ENCODE assay signal across 8 mouse cellular contexts in the genomic region with DNA sequence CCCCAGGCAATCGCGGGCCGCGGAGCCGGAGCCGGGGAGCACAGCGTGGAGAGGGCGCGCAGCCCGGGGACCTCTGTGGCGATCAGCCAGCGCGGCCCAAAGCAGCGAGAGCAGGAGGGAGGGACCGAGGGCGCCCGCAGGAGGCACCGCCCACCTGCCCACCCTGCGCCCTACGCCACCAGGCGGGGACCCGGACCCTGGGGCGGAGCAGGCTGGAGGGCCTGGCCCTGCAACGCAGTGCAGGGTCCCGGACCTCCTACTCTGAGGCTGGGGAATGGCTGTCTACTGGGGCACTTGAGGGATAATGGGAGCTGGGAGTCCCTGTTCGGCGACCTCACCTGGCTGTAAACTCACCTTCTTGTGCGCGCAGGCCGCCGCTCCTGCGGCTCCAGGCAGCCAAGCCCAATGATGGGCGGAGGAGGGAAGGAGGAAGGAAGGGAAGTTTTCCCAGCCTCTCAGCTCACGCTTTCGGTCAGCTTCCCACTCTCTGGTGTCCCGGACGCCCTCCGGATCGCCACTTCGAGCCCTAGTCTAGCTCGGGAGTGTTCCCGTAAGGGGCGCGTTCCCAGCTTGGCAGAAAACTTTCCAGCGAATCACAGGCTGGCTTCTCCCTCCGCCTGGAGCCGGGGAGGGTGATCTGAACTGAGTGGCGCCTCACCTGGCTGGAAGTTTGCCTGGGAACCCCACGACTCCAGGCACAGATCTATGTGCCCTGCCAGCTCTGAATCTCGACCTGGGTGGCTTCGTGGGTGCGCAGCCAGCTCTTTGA. TPM values are rescaled to one million over a fixed set of nuclear protein-coding genes. Genes with fewer than 3 reads are reported as not detected.
DNase-seq lines count a peak whose midpoint lies in the region; ATAC-seq lines count a peak whose summit lies in the region.

A gene (minus strand): TSS at position 174 of the 769 bp plus-strand sequence.

- no peaks in the 10 kb centered on the region for H3K36me3 ChIP-seq in forebrain, embryonic 16.5 days (ENCODE audit: control insufficient read depth, insufficient read depth)
- no peaks in the 10 kb centered on the region for H3K36me3 ChIP-seq in hindbrain, embryonic 13.5 days
- H3K36me3 ChIP-seq in limb, embryonic 15.5 days = no peaks in the 10 kb centered on the region
- H3K36me3 ChIP-seq in midbrain, embryonic 14.5 days (ENCODE audit: control insufficient read depth, insufficient read depth, low read length) = no peaks in the 10 kb centered on the region

- WGBS in forebrain, embryonic 16.5 days = under 1% methylated on average over 52 of the region's 52 CpGs
- under 1% methylated on average over 52 of the region's 52 CpGs for WGBS in hindbrain, embryonic 13.5 days
- WGBS in limb, embryonic 15.5 days = under 1% methylated on average over 51 of the region's 52 CpGs
- under 1% methylated on average over 52 of the region's 52 CpGs for WGBS in midbrain, embryonic 14.5 days

- ATAC-seq in forebrain, embryonic 16.5 days = peak; percentile 75
- ATAC-seq in hindbrain, embryonic 13.5 days (ENCODE audit: low FRiP score) = peak; percentile 65; the same call in 1 of the 2 replicates
- peak; percentile 75 for ATAC-seq in limb, embryonic 15.5 days (ENCODE audit: insufficient number of reproducible peaks, low FRiP score, low TSS enrichment, low read depth)
- peak; percentile 59 for ATAC-seq in midbrain, embryonic 14.5 days (ENCODE audit: low FRiP score, low TSS enrichment)

- peak within 1 kb of the TSS; percentile 57 for H3K9ac ChIP-seq in forebrain, embryonic 16.5 days (replicated peaks; ENCODE audit: low read depth, low read length)
- peak within 1 kb of the TSS; percentile 75 for H3K9ac ChIP-seq in hindbrain, embryonic 13.5 days
- H3K9ac ChIP-seq in limb, embryonic 15.5 days = peak within 1 kb of the TSS; percentile 61
- peak within 1 kb of the TSS; percentile 57 for H3K9ac ChIP-seq in midbrain, embryonic 14.5 days (replicated peaks; ENCODE audit: low read length)

- peak; percentile 50 for DNase-seq in WW6 (ENCODE audit: low read depth, low spot score)
- peak; percentile 64 for DNase-seq in midbrain, embryonic 14.5 days
- DNase-seq in thymus, postnatal 25 days = peak; percentile 36
- DNase-seq in layer of hippocampus, adult 8-10 months (ENCODE audit: low spot score in 2 of 2) = no peak

- H3K4me3 ChIP-seq in brown adipose tissue, adult 24 weeks (ENCODE audit: insufficient read depth, low read depth, low read length) = peak within 1 kb of the TSS; percentile 60
- H3K4me3 ChIP-seq in forebrain, embryonic 16.5 days (replicated peaks; ENCODE audit: low read length) = peak within 1 kb of the TSS; percentile 53
- peak within 1 kb of the TSS; percentile 61 for H3K4me3 ChIP-seq in hindbrain, embryonic 13.5 days
- peak within 1 kb of the TSS; percentile 73 for H3K4me3 ChIP-seq in limb, embryonic 15.5 days
- H3K4me3 ChIP-seq in midbrain, embryonic 14.5 days (replicated peaks; ENCODE audit: low read depth, low read length) = peak within 1 kb of the TSS; percentile 57

- H3K27me3 ChIP-seq in forebrain, embryonic 16.5 days (replicated peaks; ENCODE audit: control insufficient read depth, insufficient read depth, low read length) = peaks cover 19% of the 10 kb centered on the region
- H3K27me3 ChIP-seq in hindbrain, embryonic 13.5 days = peaks cover 57% of the 10 kb centered on the region
- peaks cover 7% of the 10 kb centered on the region; the same call in 1 of the 2 replicates for H3K27me3 ChIP-seq in limb, embryonic 15.5 days
- peaks cover 17% of the 10 kb centered on the region for H3K27me3 ChIP-seq in midbrain, embryonic 14.5 days (ENCODE audit: control insufficient read depth, insufficient read depth, low read length)

- no peaks in the 10 kb centered on the region for H3K9me3 ChIP-seq in forebrain, embryonic 16.5 days (ENCODE audit: control insufficient read depth, low read length)
- H3K9me3 ChIP-seq in hindbrain, embryonic 13.5 days = no peaks in the 10 kb centered on the region
- no peaks in the 10 kb centered on the region for H3K9me3 ChIP-seq in limb, embryonic 15.5 days
- H3K9me3 ChIP-seq in midbrain, embryonic 14.5 days (ENCODE audit: control insufficient read depth, low read length) = no peaks in the 10 kb centered on the region

- H3K4me1 ChIP-seq in brown adipose tissue, adult 24 weeks (ENCODE audit: control insufficient read depth, insufficient read depth, insufficient read length, low read length) = peaks cover 4% of the 10 kb centered on the region; the same call in 1 of the 2 replicates
- H3K4me1 ChIP-seq in forebrain, embryonic 16.5 days (replicated peaks; ENCODE audit: control insufficient read depth, insufficient read depth, low read length) = peaks cover 21% of the 10 kb centered on the region
- H3K4me1 ChIP-seq in hindbrain, embryonic 13.5 days (replicated peaks) = peaks cover 34% of the 10 kb centered on the region
- H3K4me1 ChIP-seq in limb, embryonic 15.5 days = peaks cover 60% of the 10 kb centered on the region
- H3K4me1 ChIP-seq in midbrain, embryonic 14.5 days (ENCODE audit: control insufficient read depth, insufficient read depth, low read length) = no peaks in the 10 kb centered on the region

- H3K4me2 ChIP-seq in forebrain, embryonic 16.5 days (ENCODE audit: low read length) = peak within 1 kb of the TSS; percentile 87
- peak within 1 kb of the TSS; percentile 97 for H3K4me2 ChIP-seq in hindbrain, embryonic 13.5 days
- peak within 1 kb of the TSS; percentile 96 for H3K4me2 ChIP-seq in limb, embryonic 15.5 days
- H3K4me2 ChIP-seq in midbrain, embryonic 14.5 days (ENCODE audit: low read length) = peak within 1 kb of the TSS; percentile 96

- H3K27ac ChIP-seq in brown adipose tissue, adult 24 weeks (replicated peaks; ENCODE audit: low read depth, low read length) = 0 out of 2 replicates have a peak within 1 kb of the TSS, but pooled peaks have one; percentile 11
- no peak within 1 kb of the TSS for H3K27ac ChIP-seq in forebrain, embryonic 16.5 days (ENCODE audit: low read length)
- H3K27ac ChIP-seq in hindbrain, embryonic 13.5 days = no peak within 1 kb of the TSS
- H3K27ac ChIP-seq in limb, embryonic 15.5 days = peak within 1 kb of the TSS; percentile 85
- H3K27ac ChIP-seq in midbrain, embryonic 14.5 days (replicated peaks; ENCODE audit: low read depth, low read length) = no peak within 1 kb of the TSS

RNA-seq across cellular contexts. Expression of the gene that starts here (rescaled TPM):
- polyA plus RNA-seq in brown adipose tissue, adult 24 weeks (2012; ENCODE audit: insufficient read depth, insufficient read length, missing spikeins) = 0.91 and 1.8 TPM in 2 replicates
- polyA plus RNA-seq in forebrain, embryonic 16.5 days (2015; fragmentation: Nextera tagmentation; extraction: Ambion mirVana) = 6.5 and 8.6 TPM in 2 replicates
- polyA plus RNA-seq in hindbrain, embryonic 13.5 days (2015; fragmentation: Nextera tagmentation; extraction: Ambion mirVana) = 5.6 and 6.4 TPM in 2 replicates
- 26.1 and 26.8 TPM in 2 replicates for polyA plus RNA-seq in limb, embryonic 15.5 days (2015; fragmentation: Nextera tagmentation; extraction: Ambion mirVana)
- polyA plus RNA-seq in midbrain, embryonic 14.5 days (2014; fragmentation: Nextera tagmentation; extraction: Ambion mirVana) = 4.8 and 7.2 TPM in 2 replicates
- 1 to 10 TPM; 3.4 to 7.1 (median 6.0) TPM for total RNA-seq in layer of hippocampus, adult 8-10 months (2022)

Comparison
In these comparisons a context has a peak if more than half of its experiments do, and no peak if none do; other contexts are left out.
1. DNase-seq: peak in WW6 (single experiment), midbrain, embryonic 14.5 days (single experiment) and thymus, postnatal 25 days (single experiment); none in layer of hippocampus, adult 8-10 months (0 of 2).
2. H3K27ac ChIP-seq: peak in brown adipose tissue, adult 24 weeks (single experiment) and limb, embryonic 15.5 days (single experiment); none in forebrain, embryonic 16.5 days (single experiment), hindbrain, embryonic 13.5 days (single experiment) and midbrain, embryonic 14.5 days (single experiment).
3. Peak in every context shown above with its lines, with median percentiles within 50 percentile points of each other: H3K4me3 ChIP-seq, ATAC-seq, H3K4me2 ChIP-seq and H3K9ac ChIP-seq.